Mouse (Mus musculus) heart, adult 2 months (tissue): Measurements from ENCODE around the gene Tmem60. TPM values are rescaled to one million over a fixed set of nuclear protein-coding genes. Genes with fewer than 3 reads are reported as not detected.

Source experiments
- DNase-seq, 2 experiments: peaks; one replicate each; pipeline ENCODE4 v3.0.0; 2021
- H3K27ac ChIP-seq: fragments of 200-600 bp; 2 replicates; pipeline ENCODE4 v1.8.1; 2022
- H3K27me3 ChIP-seq: fragments of 200-500 bp; 2 replicates; pipeline ENCODE4 v1.6.1; 2012; ENCODE audit warnings: mild to moderate bottlenecking, low read length, inconsistent platforms, mixed read lengths; ENCODE audit not compliant: control insufficient read depth, insufficient read depth
- H3K36me3 ChIP-seq: fragments of 200-500 bp; 2 replicates; pipeline ENCODE4 v1.6.1; 2012; ENCODE audit warnings: low read length, inconsistent platforms; ENCODE audit not compliant: control insufficient read depth, insufficient read depth
- H3K4me1 ChIP-seq: fragments of 200-500 bp; 2 replicates; pipeline ENCODE4 v1.6.1; 2011; ENCODE audit warnings: low read length; ENCODE audit not compliant: control insufficient read depth, insufficient read depth
- H3K4me3 ChIP-seq: fragments of 200-600 bp; 2 replicates; pipeline ENCODE4 v1.8.1; 2022
- H3K79me2 ChIP-seq: fragments of 200-500 bp; replicated peaks from 2 replicates; pipeline ENCODE4 v1.6.1; 2012; ENCODE audit warnings: mild to moderate bottlenecking, inconsistent platforms, low read length, moderate library complexity, mixed read lengths; ENCODE audit not compliant: control insufficient read depth, insufficient read depth
- H3K9ac ChIP-seq: fragments of 200-500 bp; 2 replicates; pipeline ENCODE4 v1.6.1; 2012; ENCODE audit warnings: low read depth, mild to moderate bottlenecking, control low read depth, inconsistent platforms, low read length, mixed read lengths
- CTCF ChIP-seq: fragments of 200-600 bp; IDR thresholded peaks from 2 replicates; pipeline ENCODE4 v1.8.1; 2022; ENCODE audit warnings: antibody characterized with exemption, mild to moderate bottlenecking, moderate library complexity
- EP300 ChIP-seq: fragments of 200-500 bp; IDR thresholded peaks from 2 replicates; pipeline ENCODE4 v1.6.1; 2011; ENCODE audit warnings: low read depth, low read length, control low read depth; ENCODE audit not compliant: insufficient read depth
- POLR2A ChIP-seq: fragments of 200-500 bp; IDR thresholded peaks from 2 replicates; pipeline ENCODE4 v1.6.1; 2011; ENCODE audit warnings: mild to moderate bottlenecking, low read depth, low read length, control low read depth; ENCODE audit not compliant: insufficient read depth
- WGBS: fragments of 180-500 bp; shearing (Covaris S2); methylation state at CpG from one replicate; pipeline ENCODE4 v1.1.7; 2018; 5-methylcytosine and 5-hydroxymethylcytosine counted together
- intact Hi-C: fragments of 180-260 bp; cut with DNase I; formaldehyde crosslinking; loops from one replicate; pipeline ENCODE4 v1.15.1; 2025
- polyA plus RNA-seq: library from polyadenylated mRNA; depleted of rRNA; stranded (reverse); fragments of >200 nt; gene quantifications from 2 replicates; pipeline ENCODE4 v1.2.3, GENCODE M21; 2012
- total RNA-seq, 2 experiments: library from RNA; stranded (reverse); gene quantifications; 2 replicates each; pipeline ENCODE4 v1.2.3; 2021

Tmem60 gene
- total and polyA plus RNA-seq, 3 experiments, result 20.9 to 28.3 (median 23.3) TPM

DNA sequence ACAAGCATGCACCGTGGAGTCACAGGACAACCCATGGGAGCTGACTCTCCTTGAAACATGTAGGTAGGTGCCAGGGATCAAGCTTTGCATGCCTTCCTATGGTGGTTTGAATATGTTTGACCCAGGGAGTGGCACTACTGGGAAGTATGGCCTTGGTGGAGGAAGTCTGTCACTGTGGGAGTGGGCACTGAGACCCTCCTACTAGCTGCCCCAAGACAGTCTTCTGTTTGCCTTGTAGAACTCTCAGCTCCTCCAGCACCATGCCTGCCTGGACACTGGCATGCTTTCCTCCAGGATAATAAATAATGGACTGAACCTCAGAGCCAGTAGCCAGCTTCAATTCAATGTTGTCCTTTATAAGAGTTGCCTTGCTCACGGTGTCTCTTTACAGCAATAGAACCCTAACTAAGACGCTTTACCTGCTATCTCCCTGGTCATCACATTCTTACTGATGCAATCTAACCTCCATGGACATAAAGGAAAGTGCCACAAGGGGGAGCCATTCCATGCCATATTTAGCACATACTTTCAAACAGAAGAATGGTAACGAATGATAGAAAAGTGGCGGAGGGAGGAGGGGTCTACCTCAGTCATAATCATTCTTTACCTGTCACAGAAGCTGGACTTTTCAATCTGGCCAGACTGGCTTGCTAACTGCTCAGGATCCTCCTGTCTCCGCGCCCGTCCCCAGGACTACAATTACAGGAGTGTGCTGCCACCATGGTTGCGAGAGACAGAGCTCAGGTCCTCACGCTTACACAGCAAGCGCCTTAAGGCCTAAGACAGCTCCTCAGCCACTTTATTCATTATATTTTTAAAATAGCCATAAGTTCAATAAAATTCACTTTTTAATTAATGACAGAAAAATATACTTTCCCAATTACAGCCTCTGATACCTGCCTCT is 31.6 kb downstream of the Tmem60 start:
- no peak overlapping the region for H3K9ac ChIP-seq
- H3K27me3 ChIP-seq, result no peaks in the 10 kb centered on the region
- intact Hi-C loops, result loop anchor here (1.0 to 10.0 kb wide), 5 partner anchors 39 to 341 kb away; partner anchors contain the start of gene Ptpn12
- H3K27ac ChIP-seq, result no peak overlapping the region
- H3K79me2 ChIP-seq, result peaks cover 5% of the 10 kb centered on the region
- WGBS, result 63% methylated on average over 11 of the region's 11 CpGs
- H3K4me3 ChIP-seq, result no peak overlapping the region
- H3K4me1 ChIP-seq, result no peaks in the 10 kb centered on the region
- TF ChIP-seq POLR2A (no peak), CTCF (peak; percentile 90)
- DNase-seq, result peak; percentile 54 to 60
- no peaks in the 10 kb centered on the region; the same call in none of the 2 replicates for H3K36me3 ChIP-seq

- TF ChIP-seq POLR2A, result no peak
- no peak for TF ChIP-seq EP300
- TF ChIP-seq CTCF, result no peak
- WGBS, result 95% methylated on average over 4 of the region's 4 CpGs
- intact Hi-C loops, result loop anchor here (10.0 kb wide), 3 partner anchors 136 to 336 kb away; partner anchors contain the start of gene Ptpn12
These were observed 37.0 kb downstream of the Tmem60 start for GRCm38 (mm10) chr5:20918967-20919366.

GRCm38 (mm10) chr5:20919566-20919965 is 37.6 kb downstream of the Tmem60 start:
- H3K27ac ChIP-seq, result no peak overlapping the region
- no peak for DNase-seq
- no peak overlapping the region for H3K4me3 ChIP-seq
- no peak overlapping the region for H3K9ac ChIP-seq
- H3K79me2 ChIP-seq, result no peaks in the 10 kb centered on the region; the same call in 1 of the 2 replicates
- intact Hi-C loops, result loop anchor here (10.0 kb wide), 3 partner anchors 135 to 335 kb away; partner anchors contain the start of gene Ptpn12
- TF ChIP-seq EP300 (no peak), CTCF (no peak), POLR2A (no peak)
- H3K4me1 ChIP-seq, result no peaks in the 10 kb centered on the region; the same call in 1 of the 2 replicates
- 82% methylated on average over 9 of the region's 9 CpGs for WGBS
- H3K36me3 ChIP-seq, result no peaks in the 10 kb centered on the region; the same call in none of the 2 replicates
- H3K27me3 ChIP-seq, result no peaks in the 10 kb centered on the region

More at GRCm38 (mm10) chr5:20918967-20919366, 37.0 kb downstream of the Tmem60 start:
- DNase-seq, result no peak
- no peak overlapping the region for H3K4me3 ChIP-seq
- H3K27ac ChIP-seq, result no peak overlapping the region
- H3K27me3 ChIP-seq, result no peaks in the 10 kb centered on the region
- no peak overlapping the region for H3K9ac ChIP-seq
- no peaks in the 10 kb centered on the region; the same call in 1 of the 2 replicates for H3K4me1 ChIP-seq
- H3K36me3 ChIP-seq, result no peaks in the 10 kb centered on the region; the same call in none of the 2 replicates
- H3K79me2 ChIP-seq, result no peaks in the 10 kb centered on the region; the same call in 1 of the 2 replicates

GRCm38 (mm10) chr5:20924608-20925007 is 42.6 kb downstream of the Tmem60 start:
- no peak overlapping the region for H3K4me3 ChIP-seq
- no peak for TF ChIP-seq POLR2A
- no peak for TF ChIP-seq CTCF
- TF ChIP-seq EP300, result no peak
- no peak overlapping the region for H3K27ac ChIP-seq
- intact Hi-C loops, result no loop called here
- peaks cover 4% of the 10 kb centered on the region for H3K4me1 ChIP-seq
- WGBS, result 53% methylated on average over 3 of the region's 3 CpGs
- H3K36me3 ChIP-seq, result peaks cover 3% of the 10 kb centered on the region
- no peaks in the 10 kb centered on the region for H3K27me3 ChIP-seq
- H3K79me2 ChIP-seq, result peaks cover 6% of the 10 kb centered on the region
- no peak overlapping the region for H3K9ac ChIP-seq
- no peak for DNase-seq

DNA sequence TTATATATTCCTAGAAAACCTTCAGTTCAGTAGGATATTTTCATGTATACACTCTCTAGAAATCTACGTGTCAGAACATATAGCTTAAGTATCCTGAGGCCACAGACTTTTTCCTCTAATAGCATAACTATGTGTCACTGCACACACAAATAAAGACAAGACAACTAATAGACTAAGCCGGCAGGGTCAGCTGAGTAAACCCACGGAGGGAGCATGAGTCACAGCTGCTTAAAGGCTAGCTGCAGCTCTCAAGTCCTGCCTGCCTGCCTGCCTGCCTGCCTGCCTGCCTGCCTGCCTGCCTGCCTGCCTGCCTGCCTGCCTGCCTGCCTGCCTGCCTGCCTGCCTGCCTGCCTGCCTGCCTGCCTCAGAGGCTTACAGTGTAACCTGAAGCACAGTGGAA is 43.5 kb downstream of the Tmem60 start:
- Histone ChIP-seq H3K27me3 (no peaks in the 10 kb centered on the region), H3K36me3 (peaks cover 11% of the 10 kb centered on the region), H3K4me3 (no peak overlapping the region), H3K27ac (no peak overlapping the region), H3K4me1 (peaks cover 6% of the 10 kb centered on the region), H3K79me2 (peaks cover 8% of the 10 kb centered on the region), H3K9ac (no peak overlapping the region)
- intact Hi-C loops, result no loop called here
- WGBS, result 66% methylated on average over 3 of the region's 3 CpGs
- no peak for DNase-seq
- TF ChIP-seq EP300 (no peak), CTCF (no peak), POLR2A (no peak)

GRCm38 (mm10) chr5:20929669-20930151 is 47.7 kb downstream of the Tmem60 start:
- 31% methylated on average over 6 of the region's 6 CpGs for WGBS
- H3K79me2 ChIP-seq, result peaks cover 13% of the 10 kb centered on the region
- intact Hi-C loops, result no loop called here
- TF ChIP-seq POLR2A (no peak), CTCF (no peak), EP300 (no peak)
- H3K27me3 ChIP-seq, result no peaks in the 10 kb centered on the region
- no peak overlapping the region for H3K9ac ChIP-seq
- peak overlapping the region; percentile 75 for H3K27ac ChIP-seq
- H3K4me3 ChIP-seq, result no peak overlapping the region
- peaks cover 16% of the 10 kb centered on the region for H3K4me1 ChIP-seq
- peaks cover 26% of the 10 kb centered on the region for H3K36me3 ChIP-seq
- DNase-seq, result no peak
